Mouse (Mus musculus): ENCODE measurements at regions not wholly inside any gene's neighbourhood (a gene's known extent, or its start where the extent isn't known, plus 50 kb on each side); places are given as distances from the start of the nearest gene placed in this dataset.
A peak's percentile ranks its signal among the peaks of the same experiment; 100 is the strongest.

GRCm38 (mm10) chr8:87148853-87149252 is 263.8 kb upstream of the N4bp1 start:
- Histone ChIP-seq H3K27ac (no peak overlapping the region), H3K4me3 (no peak overlapping the region)
- no peak for DNase-seq (ENCODE audit: extremely low spot score in 1 of 2, low spot score in 2 of 2)
- no peak for TF ChIP-seq CTCF (IDR thresholded peaks at IDR 0.05)
- intact Hi-C loops (cut with DNase I): no loop called here

GRCm38 (mm10) chr8:87147704-87148103 is 262.6 kb upstream of the N4bp1 start:
- intact Hi-C loops (cut with DNase I): no loop called here

GRCm38 (mm10) chr8:87137412-87137811 is 252.4 kb upstream of the N4bp1 start:
- Histone ChIP-seq H3K4me3 (no peak overlapping the region), H3K27ac (no peak overlapping the region)
- intact Hi-C loops (cut with DNase I): no loop called here
- TF ChIP-seq CTCF (IDR thresholded peaks at IDR 0.05): no peak
- DNase-seq (ENCODE audit: extremely low spot score in 1 of 2, low spot score in 2 of 2): no peak

More at GRCm38 (mm10) chr8:87147704-87148103, 262.6 kb upstream of the N4bp1 start:
- Histone ChIP-seq H3K4me3 (no peak overlapping the region), H3K27ac (no peak overlapping the region)
- no peak for TF ChIP-seq CTCF (IDR thresholded peaks at IDR 0.05)
- DNase-seq (ENCODE audit: extremely low spot score in 1 of 2, low spot score in 2 of 2): no peak

GRCm38 (mm10) chr8:87131716-87132115 is 246.7 kb upstream of the N4bp1 start:
- TF ChIP-seq CTCF (IDR thresholded peaks at IDR 0.05): no peak
- Histone ChIP-seq H3K4me3 (no peak overlapping the region), H3K27ac (no peak overlapping the region)
- DNase-seq (ENCODE audit: extremely low spot score in 1 of 2, low spot score in 2 of 2): no peak
- intact Hi-C loops (cut with DNase I): no loop called here

- no peak for TF ChIP-seq CTCF (IDR thresholded peaks at IDR 0.05)
Observed at GRCm38 (mm10) chr8:87130691-87131090, 245.6 kb upstream of the N4bp1 start.

GRCm38 (mm10) chr8:87128593-87128992 is 243.5 kb upstream of the N4bp1 start:
- DNase-seq (ENCODE audit: extremely low spot score in 1 of 2, low spot score in 2 of 2): peak in 1 of 2 experiments; percentile 20
- H3K27ac ChIP-seq: no peak overlapping the region
- intact Hi-C loops (cut with DNase I): no loop called here
- H3K4me3 ChIP-seq: no peak overlapping the region
- no peak for TF ChIP-seq CTCF (IDR thresholded peaks at IDR 0.05)

More at GRCm38 (mm10) chr8:87130691-87131090, 245.6 kb upstream of the N4bp1 start:
- intact Hi-C loops (cut with DNase I): no loop called here
- Histone ChIP-seq H3K27ac (no peak overlapping the region), H3K4me3 (no peak overlapping the region)
- DNase-seq (ENCODE audit: extremely low spot score in 1 of 2, low spot score in 2 of 2): no peak

GRCm38 (mm10) chr8:87116190-87116765 is 231.2 kb upstream of the N4bp1 start:
- Histone ChIP-seq H3K27ac (no peak overlapping the region), H3K4me3 (no peak overlapping the region)
- no peak for DNase-seq (ENCODE audit: extremely low spot score in 1 of 2, low spot score in 2 of 2)
- TF ChIP-seq CTCF (IDR thresholded peaks at IDR 0.05): no peak
- intact Hi-C loops (cut with DNase I): no loop called here

GRCm38 (mm10) chr8:87112355-87112754 is 227.3 kb upstream of the N4bp1 start:
- intact Hi-C loops (cut with DNase I): no loop called here
- Histone ChIP-seq H3K4me3 (no peak overlapping the region), H3K27ac (no peak overlapping the region)
- no peak for DNase-seq (ENCODE audit: extremely low spot score in 1 of 2, low spot score in 2 of 2)
- TF ChIP-seq CTCF (IDR thresholded peaks at IDR 0.05): no peak

GRCm38 (mm10) chr8:87105106-87105505 is 220.0 kb upstream of the N4bp1 start:
- peak in 1 of 2 experiments; percentile 18 for DNase-seq (ENCODE audit: extremely low spot score in 1 of 2, low spot score in 2 of 2)
- Histone ChIP-seq H3K4me3 (no peak overlapping the region), H3K27ac (no peak overlapping the region)
- intact Hi-C loops (cut with DNase I): no loop called here
- no peak for TF ChIP-seq CTCF (IDR thresholded peaks at IDR 0.05)

GRCm38 (mm10) chr8:87095211-87095610 is 210.2 kb upstream of the N4bp1 start:
- no peak for DNase-seq (ENCODE audit: extremely low spot score in 1 of 2, low spot score in 2 of 2)
- no peak overlapping the region for H3K4me3 ChIP-seq
- intact Hi-C loops (cut with DNase I): no loop called here
- no peak for TF ChIP-seq CTCF (IDR thresholded peaks at IDR 0.05)
- H3K27ac ChIP-seq: no peak overlapping the region

GRCm38 (mm10) chr8:87094685-87095084 is 209.6 kb upstream of the N4bp1 start:
- no peak for DNase-seq (ENCODE audit: extremely low spot score in 1 of 2, low spot score in 2 of 2)
- Histone ChIP-seq H3K27ac (no peak overlapping the region), H3K4me3 (no peak overlapping the region)
- TF ChIP-seq CTCF (IDR thresholded peaks at IDR 0.05): no peak
- intact Hi-C loops (cut with DNase I): no loop called here

GRCm38 (mm10) chr8:87093716-87094115 is 208.7 kb upstream of the N4bp1 start:
- Histone ChIP-seq H3K27ac (no peak overlapping the region), H3K4me3 (no peak overlapping the region)
- DNase-seq (ENCODE audit: extremely low spot score in 1 of 2, low spot score in 2 of 2): no peak
- no peak for TF ChIP-seq CTCF (IDR thresholded peaks at IDR 0.05)
- intact Hi-C loops (cut with DNase I): no loop called here

GRCm38 (mm10) chr8:87093081-87093480 is 208.0 kb upstream of the N4bp1 start:
- Histone ChIP-seq H3K4me3 (no peak overlapping the region), H3K27ac (no peak overlapping the region)
- DNase-seq (ENCODE audit: extremely low spot score in 1 of 2, low spot score in 2 of 2): no peak
- intact Hi-C loops (cut with DNase I): no loop called here
- TF ChIP-seq CTCF (IDR thresholded peaks at IDR 0.05): no peak
